Mouse (Mus musculus) ovary, postnatal 10 days (tissue): ENCODE results near the gene Frrs1.

Source experiments
- DNase-seq: peaks from one replicate; pipeline ENCODE4 v3.0.0; 2022; ENCODE audit warnings: low spot score

Frrs1 gene

DNA sequence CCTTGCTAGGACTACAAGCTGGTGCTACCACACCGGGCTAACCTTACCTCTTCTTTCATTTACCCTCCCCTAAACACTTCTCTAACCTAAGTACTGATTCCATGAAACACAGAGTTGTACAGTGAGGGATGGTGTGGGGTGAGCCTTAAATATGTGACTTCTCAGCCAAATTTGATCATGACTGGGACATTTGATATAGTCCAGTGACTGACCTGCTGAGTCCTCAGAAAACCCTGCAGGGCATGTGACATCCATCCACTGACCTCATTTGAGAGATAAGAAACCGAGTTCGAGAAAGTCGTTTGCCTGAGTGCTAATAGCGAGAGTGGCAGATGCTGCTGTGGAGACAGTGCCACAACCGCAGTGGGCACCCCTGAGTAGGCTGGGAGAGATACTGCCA, 55.1 kb downstream of the Frrs1 start:
- DNase-seq, result no peak

DNA sequence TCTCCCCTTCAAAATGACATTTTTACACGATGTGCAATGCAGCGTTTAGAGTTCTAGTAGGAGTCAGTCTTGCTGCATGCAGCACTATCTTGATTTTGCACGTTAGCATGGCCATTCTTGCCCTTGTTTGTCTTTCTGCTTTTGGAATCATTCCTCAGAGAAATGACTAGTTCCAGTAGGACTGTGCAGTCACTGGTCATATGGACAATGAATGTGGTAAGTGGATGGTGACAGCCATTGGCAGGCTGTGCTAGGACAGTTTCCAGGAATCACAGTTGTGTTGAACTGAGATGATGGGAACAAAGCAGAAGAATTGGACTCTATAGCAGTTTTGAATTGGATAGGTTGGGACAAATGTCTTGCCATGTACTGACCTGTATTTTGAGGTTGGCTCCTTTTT, 55.7 kb downstream of the Frrs1 start:
- no peak for DNase-seq

DNA sequence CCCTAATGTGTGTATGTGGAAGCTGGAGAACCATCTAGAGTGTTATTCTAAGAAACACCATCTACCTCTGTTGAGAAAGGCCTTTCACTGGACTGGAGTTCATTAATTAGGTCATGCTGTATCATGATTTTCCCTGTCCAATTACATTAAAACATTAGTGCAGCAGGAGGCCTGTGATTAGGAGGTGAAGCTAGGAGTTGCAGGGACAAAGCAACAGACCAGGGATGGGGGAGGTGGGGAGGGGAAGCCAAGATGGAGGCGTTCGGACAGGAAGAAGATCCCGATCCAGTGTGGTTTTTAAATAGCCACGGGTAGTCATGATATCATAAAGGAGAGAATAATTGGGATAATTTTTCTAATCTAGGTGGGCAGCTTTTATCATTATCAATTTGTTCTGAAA, 57.8 kb downstream of the Frrs1 start:
- no peak for DNase-seq

DNA sequence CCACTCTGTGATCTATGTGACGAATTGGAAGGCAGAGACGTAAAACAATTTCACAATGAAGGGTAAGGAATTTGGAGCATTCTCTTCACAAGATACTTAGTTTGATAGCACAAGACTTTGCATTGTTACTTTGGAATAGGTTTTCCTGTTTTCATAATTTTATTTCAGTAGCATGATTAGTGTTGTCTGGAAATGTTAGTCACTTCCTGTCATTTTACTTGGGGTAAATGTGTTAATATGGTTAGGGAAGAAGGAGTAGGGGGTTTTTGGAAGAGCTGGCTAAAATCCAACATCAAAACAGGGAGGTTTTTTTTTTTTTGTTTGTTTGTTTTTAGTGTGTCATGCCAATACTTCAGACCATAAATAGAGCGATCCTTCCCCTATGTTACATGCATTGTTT, 62.3 kb downstream of the Frrs1 start:
- DNase-seq, result no peak

DNA sequence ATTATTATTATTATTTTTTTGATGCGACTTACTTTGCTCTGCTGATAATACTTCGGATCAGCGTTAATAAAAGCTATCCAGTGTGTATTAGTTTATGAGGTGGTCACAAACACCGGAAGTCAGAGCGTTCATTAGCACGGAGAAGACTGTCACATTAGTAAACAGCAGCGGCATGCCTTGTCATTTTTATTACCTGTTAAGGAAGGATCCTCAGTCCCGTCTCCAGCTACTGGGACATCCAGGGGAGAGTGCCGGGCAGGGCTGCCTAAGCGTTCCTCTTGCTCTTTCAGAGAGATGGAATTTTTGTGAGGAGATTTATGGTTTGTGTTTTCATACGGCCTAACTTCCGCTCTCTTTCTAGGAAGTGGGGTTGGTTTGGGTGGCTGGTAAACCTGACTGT, 63.8 kb downstream of the Frrs1 start:
- no peak for DNase-seq

DNA sequence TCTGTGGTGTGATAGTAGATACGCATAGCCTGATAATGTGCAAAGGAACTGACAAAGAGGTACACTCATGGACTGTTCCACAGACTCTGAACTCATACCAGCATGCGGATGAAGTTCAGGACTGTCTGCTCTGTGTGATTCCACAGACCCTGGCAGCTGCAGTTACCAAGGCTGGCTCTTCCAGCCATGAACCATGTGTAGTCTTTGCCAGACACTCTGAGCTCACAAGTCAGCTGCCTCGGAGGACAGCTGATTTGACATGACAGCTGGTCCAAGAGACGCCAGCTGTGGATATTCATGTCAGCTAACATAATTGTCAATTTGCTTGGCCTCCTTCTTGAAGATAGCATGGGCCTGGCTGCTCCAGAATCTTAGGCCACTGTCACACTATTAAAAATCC, 69.7 kb downstream of the Frrs1 start:
- DNase-seq, result no peak

DNA sequence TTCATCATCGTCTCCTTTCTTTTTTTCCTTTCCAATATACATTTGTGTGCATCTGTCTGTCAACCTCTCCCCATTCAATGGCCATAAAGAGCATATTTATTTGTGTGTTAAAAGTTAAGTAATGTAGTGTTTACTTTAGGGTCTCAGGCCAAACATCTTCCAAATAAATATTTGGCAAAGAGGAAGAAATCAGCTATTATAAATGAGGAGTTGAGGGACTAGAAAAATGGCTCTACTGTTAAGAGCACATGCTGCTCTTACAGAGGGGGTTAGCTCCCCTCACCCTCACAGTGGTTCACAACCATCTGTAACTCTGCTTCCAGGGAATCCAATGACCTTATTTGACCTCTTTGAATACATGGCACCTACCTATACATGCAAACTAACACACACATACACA, 73.9 kb downstream of the Frrs1 start:
- no peak for DNase-seq

DNA sequence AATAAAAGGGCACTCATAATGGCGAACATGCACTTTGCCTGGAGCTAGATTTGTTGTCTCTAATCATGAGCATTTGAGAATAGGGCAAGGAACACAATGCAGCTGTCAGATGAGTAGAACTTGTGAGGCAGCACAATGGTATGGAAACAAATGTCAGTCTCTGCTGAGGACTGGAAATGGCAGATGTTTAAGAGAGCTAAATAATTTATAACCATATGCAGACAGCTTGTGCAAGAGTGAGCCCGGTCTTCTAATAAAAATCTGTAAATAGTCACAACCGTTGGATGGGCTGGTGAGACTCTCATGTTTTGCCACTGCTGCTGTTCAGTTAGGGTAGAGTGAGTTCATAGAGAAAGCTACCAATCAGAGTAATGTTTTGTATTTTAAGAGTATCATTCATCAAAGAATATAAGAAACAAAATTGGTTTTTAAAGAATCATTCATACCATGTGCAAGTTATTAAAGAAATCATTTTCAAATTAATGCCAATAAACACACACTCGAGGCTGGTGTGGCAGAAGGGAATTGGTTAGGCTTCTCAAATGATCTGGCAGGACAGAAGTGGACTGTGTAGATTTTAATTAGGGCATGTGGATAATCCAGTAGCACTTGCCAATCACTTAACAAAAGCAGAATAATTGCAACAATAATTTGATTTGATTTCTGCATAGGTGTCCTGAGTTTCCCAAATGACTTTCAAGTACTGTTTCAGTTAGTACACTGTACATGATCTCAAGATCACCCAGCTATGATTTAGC, 77.8 kb downstream of the Frrs1 start:
- DNase-seq, result no peak

DNA sequence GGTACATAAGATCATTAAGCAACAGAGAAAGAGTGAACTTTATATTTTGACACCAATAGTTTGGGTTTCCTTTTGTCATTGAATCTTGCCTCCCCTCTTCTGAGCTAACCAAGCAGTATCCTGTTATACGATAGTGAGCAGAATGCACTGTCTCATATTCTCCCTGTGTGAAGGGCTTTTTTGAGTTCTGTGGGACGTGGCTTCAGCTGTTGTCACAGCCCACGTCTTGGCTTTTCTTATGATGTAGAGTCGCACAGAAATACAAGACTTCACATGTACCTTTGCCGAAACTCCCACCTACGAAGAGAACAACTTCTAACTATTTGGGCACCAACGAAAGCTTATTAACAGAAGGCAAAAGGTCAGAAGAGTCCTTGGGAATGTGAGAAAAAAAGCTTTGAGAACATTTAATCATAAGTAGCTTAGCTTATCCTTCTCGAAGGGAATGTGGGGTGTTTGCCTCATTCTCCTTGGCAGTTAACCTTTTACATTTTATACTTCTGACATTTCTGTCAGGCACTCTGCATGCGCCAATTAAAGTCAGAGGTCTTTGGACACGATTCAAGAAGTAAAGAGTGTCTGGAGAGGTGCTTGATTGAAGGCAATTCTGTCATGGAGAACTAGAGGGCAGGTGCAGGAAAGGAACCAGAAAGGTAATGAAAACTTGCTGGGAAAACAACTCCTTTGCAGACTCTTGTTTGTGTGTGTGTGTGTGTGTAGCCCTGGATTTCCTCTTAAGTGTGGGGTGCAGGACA, 81.7 kb downstream of the Frrs1 start:
- DNase-seq, result no peak

DNA sequence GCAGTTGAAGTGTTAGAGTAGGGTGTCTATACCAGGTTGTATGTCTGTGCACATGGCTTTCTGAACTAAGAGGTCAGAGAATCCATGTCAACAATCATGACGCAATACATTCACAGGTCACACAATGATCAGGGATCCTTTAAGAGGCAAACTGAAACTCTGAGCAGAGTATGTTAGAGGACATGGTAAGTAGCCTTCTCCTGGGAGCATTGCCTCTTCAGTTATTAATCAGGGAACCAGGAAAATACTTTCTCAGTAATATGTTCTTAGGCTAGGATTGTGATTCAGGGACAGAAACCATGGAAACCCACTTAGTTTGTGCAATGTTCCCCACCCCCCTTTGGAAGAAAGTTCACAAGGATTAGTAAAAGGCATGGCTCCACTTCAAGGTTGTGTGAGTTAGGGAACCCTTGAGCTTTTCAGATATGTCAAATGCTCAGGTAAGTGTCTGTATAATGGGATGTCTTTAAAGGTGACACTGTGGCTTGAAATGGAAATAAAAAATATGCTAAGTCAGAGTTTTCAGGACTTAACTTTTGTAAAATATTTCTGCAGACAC, 82.4 kb downstream of the Frrs1 start:
- no peak for DNase-seq

DNA sequence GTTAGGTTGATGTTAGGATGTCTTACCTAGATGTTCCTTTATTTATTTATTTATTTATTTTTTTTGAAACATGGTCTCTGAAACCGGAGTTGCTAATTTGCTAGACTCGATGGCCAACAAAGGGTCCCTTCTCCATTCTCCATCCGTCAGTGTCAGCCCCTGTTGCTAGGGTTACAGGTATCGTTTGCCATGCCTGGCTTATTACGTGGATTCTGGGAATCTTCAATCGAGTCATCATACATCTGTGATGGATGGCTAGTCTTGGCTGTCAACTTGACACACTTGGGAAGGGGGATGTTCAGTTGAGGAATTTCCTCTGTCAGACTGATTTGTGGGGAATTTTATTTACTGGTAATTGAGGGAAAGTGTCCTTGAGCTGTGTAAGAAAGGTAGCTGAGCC, 83.5 kb downstream of the Frrs1 start:
- no peak for DNase-seq

DNA sequence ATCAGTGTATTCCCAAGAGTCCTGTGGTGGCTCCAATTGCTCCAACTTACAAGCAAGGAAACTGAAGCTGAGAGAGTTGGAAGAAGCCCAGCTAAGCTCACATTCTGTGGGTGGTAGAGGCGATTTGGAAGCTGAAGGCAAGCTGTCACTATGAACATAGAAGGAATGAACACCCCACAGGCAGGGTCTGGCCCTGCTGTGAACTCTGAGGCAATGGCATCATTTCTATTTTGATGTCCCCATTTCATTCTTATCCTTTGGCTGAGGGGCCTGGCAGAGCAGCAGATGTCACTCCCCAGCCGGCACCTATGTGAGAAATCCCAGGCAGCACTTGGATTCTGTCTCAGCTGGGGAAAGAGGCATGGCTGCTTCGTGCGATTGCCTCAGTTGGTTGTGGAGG, 84.2 kb downstream of the Frrs1 start:
- no peak for DNase-seq

DNA sequence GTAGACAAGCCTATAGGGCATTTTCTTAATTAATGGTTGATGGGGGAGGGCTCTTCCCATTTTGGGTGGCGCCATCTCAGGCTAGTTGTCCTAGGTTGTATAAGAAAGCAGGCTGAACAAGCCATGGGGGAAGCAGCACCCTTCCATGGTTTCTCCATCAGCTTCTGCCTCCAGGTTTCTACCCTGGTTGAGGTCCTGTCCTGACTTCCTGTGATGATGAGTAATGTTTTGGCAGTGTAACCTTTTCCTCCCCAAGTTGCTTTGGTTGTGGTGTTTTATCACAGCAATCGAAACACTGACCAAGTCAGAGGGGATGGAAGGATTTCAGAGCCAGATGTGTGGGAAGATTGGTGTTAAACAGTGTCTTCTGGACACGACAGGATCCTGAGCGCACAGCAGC, 87.2 kb downstream of the Frrs1 start:
- DNase-seq, result no peak

DNA sequence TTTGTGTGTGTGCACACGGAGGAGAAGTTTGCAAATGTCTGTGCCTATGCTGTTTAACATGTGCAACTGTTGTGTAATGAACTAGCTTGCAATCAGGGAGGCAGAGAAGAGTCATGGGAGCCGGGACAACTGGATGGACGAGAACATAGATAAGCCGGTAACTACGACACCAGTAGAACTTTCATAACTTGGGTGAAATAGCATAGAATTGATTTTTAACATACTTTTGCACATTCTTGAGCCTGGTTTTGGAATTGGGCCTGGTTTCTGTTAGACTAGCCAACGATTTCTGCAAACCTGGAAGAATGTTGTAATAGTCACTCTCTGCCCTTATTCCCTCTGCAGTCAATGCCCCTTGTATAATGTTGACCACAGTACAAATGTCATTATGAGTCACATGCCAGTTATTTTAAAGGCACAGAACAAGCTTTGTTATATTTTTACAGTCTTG, 91.4 kb downstream of the Frrs1 start:
- no peak for DNase-seq

DNA sequence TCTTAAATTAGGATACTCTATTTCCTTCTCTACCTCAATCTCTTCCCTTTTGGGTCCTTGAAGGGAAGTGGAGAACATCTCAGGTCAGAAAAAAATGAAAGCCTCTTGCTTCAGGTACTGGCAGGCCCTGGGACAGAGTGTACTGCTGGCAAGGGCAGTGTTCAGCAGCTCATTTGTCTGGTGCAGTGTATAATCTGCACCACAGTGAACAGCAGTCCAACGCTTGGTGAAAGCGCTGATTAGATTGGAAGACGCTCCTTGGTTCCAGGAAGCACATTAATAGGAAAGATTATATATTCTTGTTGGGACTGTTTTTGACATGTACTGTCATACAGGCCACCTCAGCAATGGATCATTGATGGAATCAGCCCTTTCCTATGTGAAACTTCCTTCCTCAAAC, 92.2 kb downstream of the Frrs1 start:
- DNase-seq, result no peak

DNA sequence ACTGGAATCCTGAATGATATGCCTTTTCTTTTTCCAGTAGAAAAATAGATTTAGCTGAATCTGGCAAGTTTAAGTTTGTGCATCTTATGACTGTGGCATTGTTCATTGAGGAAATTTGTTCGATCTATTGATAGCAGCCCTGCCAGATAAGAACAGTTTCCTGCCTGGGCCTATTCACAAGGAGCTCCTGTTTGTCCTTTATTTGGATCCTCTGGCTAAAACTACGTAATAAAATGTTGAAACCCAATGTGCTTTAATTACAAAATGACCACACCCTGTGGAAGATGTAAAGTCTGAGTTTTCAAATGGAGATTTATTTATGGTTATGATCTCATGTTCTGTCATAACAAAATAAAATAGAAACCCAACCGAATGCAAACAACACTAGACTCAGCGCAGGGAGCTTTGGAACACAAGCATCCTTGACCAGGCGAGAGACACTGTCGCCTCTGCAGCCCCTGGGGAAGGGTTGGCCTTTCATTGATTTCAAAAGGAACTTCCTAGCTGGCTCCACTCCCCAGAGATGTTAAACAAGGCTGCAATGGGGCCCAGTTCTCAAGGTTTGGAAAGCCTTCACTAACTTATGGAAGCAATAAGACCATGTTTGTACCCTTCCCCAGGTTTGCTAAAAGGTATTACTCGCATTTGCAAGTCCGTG, 93.1 kb downstream of the Frrs1 start:
- no peak for DNase-seq

DNA sequence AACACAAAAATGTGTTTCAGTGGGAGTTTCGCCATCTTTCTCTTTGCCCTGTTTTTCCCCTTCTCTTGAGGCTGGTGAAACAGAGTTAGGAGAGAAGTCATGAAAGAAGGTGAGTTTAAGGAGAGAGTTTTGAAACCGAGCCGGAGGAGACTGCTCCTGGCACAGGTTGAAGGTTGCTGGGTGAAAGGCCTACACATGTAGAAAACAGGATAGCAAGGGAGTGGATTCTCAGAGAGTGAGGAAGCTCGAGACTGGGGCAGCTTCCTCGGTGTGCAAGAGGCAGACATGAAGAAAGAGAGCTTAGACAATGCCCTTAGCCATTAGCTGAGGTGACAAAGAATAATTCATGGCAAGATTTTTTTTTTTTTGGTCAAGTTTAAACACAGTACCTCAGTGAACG, 94.1 kb downstream of the Frrs1 start:
- no peak for DNase-seq

DNA sequence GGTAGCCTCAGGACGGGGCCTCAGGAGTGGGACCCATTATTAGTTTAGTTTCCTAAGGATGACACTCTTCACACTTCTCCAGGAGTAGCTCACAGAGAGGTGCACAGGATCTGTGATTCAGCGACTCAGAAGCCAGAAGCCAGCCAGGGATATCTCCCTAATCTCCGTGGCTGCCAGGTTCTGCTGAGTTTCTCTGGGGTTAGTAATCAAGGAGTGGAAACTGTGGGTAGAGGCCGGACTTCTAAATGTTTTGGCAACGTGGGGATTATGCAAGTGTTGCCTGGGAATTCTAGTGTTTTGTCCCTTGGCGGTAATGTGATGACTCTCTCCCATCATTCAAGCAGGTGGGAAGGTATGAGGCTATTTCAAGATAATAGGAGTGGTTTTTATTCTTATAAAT, 95.8 kb downstream of the Frrs1 start:
- no peak for DNase-seq
